Mouse (Mus musculus) lung, adult 2 months (tissue): ENCODE data around the gene Usp25. TPM values are rescaled to one million over a fixed set of nuclear protein-coding genes. Genes with fewer than 3 reads are reported as not detected.

ENCODE experiments used
- DNase-seq: peaks from one replicate; pipeline ENCODE4 v3.0.0; 2022
- H3K4me1 ChIP-seq: fragments of 200-500 bp; 2 replicates; pipeline ENCODE4 v1.6.1; 2011; ENCODE audit warnings: low read length; ENCODE audit not compliant: control insufficient read depth, insufficient read depth
- H3K4me3 ChIP-seq: fragments of 200-500 bp; replicated peaks from 2 replicates; pipeline ENCODE3; 2011; ENCODE audit warnings: low read depth, mild to moderate bottlenecking, control low read depth, low read length; ENCODE audit errors: extremely low read depth
- CTCF ChIP-seq: fragments of 200-500 bp; IDR thresholded peaks from 2 replicates; pipeline ENCODE4 v1.5.1; 2011; ENCODE audit warnings: mild to moderate bottlenecking, low read length, control low read depth; ENCODE audit not compliant: insufficient read depth
- POLR2A ChIP-seq: fragments of 200-500 bp; IDR thresholded peaks from 2 replicates; pipeline ENCODE4 v1.6.1; 2011; ENCODE audit warnings: low read depth, mild to moderate bottlenecking, control low read depth, low read length, borderline replicate concordance; ENCODE audit errors: extremely low read depth
- WGBS: fragments of 180-500 bp; shearing (Covaris S2); methylation state at CpG from one replicate; pipeline ENCODE4 v1.1.7; 2018; 5-methylcytosine and 5-hydroxymethylcytosine counted together
- polyA plus RNA-seq: library from polyadenylated mRNA; depleted of rRNA; stranded (reverse); fragments of >200 nt; gene quantifications from 2 replicates; pipeline ENCODE4 v1.2.3, GENCODE M21; 2012

Usp25 gene
- polyA plus RNA-seq, 1 experiment: 22.2 TPM

DNA sequence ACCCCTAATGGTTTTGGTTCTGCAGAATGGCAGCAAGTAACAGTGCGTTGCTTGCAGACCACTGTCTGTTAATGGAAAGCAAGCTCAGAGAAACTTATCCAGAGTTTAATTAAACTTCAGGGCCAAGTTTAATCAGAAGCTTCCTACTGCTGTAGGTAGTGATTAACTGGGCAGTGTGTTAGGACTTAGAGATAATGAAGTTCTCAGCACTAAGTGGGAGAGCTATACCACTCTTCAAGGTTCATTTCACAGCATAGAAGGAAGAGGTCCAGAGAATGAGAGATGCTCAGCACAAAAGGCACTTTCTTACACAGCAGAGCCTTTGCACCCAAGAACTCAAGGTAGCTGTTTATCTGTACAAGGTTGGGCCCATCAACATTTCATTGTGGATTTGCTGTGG lies 50.4 kb downstream of the Usp25 start:
- 94% methylated on average over 1 of the region's 1 CpGs for WGBS
- TF ChIP-seq CTCF: no peak
- no peak for TF ChIP-seq POLR2A
- no peak for DNase-seq
- no peaks in the 10 kb centered on the region for H3K4me1 ChIP-seq
- no peak overlapping the region for H3K4me3 ChIP-seq

DNA sequence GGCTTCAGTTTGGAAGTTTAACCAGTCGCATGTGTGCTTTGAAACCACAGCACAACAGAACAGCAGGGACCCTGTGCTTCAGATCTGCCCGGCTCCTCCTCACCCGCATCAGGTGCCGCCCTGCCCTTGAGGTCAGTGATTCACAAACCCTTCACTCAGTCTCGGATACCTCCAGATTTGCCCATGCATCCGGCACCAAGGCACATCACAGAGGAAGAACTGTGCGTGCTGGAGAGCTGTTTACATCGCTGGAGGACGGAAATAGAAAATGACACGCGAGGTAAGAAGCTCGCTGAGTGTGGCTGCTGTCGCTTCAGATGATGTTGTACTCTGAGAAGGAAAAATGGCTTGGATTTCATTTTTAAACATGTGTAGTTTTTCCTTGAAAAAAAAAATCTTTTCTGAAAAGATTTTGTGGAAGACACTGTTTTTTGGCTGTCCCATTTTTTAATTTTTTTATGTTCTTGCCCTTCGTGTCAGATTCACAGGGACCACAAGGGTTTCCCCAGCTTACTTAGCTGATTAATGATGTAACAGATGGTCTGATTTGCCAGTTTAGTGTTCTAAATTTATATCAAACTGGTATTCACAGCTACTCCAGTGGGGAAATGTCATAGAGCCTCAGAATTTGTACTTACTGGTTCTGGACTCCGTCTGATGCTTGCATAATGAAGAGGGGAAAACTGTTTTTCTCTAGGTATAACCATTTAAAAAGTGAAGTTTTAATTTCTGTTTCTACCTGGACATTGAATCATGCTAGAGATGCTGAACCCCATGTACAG lies 63.6 kb downstream of the Usp25 start:
- no peak for DNase-seq
- no peak overlapping the region for H3K4me3 ChIP-seq
- TF ChIP-seq POLR2A (no peak), CTCF (no peak)
- H3K4me1 ChIP-seq: no peaks in the 10 kb centered on the region
- WGBS: 67% methylated on average over 15 of the region's 15 CpGs

DNA sequence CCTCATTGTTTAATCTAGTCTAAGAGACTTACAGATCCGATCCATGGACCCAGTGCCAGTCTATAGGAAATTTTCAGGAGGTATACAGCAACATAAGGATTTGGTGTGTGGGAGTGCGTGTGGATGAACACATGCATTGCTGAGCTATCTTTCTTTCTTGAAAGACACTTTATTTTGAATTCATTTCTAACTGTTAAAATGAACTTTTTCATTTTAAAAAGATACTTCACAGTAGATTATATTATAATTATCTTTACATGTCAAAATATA lies 64.2 kb downstream of the Usp25 start:
- TF ChIP-seq POLR2A: no peak
- no peak for TF ChIP-seq CTCF
- no peak for DNase-seq
- 97% methylated on average over 2 of the region's 2 CpGs for WGBS
- Histone ChIP-seq H3K4me1 (no peaks in the 10 kb centered on the region), H3K4me3 (no peak overlapping the region)

DNA sequence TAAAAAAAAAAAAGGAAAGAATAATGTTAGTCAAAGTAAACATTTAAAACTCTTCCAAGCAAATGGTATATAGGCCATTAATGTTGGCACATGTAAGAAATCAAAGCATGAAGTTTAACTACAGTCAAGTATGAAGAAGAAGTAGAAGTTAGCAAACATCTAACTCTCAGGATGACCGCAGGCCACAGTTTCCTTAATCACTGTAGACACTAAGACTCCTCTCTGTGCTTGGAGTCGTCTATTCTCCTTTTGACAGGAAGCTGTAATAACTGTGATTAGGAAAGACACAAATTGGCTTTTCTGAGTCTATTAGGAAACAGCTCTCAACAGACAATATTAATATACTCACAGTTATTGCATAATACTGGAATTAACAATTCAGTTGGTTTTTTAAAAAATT lies 70.6 kb downstream of the Usp25 start:
- 53% methylated on average over 2 of the region's 2 CpGs for WGBS
- no peak for DNase-seq

DNA sequence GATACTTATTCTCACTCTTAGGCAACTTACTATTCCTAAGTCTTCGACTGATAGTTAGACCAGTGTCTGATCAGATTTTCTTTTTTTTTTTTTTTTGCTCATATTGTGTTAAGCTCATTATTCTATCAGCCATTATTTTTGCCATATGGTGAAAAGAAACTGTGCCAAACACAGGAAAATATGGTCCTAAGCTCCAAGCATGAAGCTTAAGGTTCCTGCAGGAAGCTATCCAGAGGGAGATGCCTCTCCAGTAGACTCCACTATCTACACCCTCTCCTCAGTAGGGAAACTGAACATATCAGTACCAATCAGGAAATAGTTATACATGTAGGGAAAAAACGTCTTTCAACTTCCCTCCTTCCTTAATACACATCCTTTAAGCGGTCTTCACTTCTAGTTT lies 76.3 kb downstream of the Usp25 start:
- no peak for TF ChIP-seq CTCF
- Histone ChIP-seq H3K4me1 (no peaks in the 10 kb centered on the region), H3K4me3 (no peak overlapping the region)
- no peak for DNase-seq
- 87% methylated on average over 3 of the region's 3 CpGs for WGBS

More for the DNA sequence above, 70.6 kb downstream of the Usp25 start:
- Histone ChIP-seq H3K4me1 (no peaks in the 10 kb centered on the region), H3K4me3 (no peak overlapping the region)
- TF ChIP-seq POLR2A: no peak
- TF ChIP-seq CTCF: no peak

DNA sequence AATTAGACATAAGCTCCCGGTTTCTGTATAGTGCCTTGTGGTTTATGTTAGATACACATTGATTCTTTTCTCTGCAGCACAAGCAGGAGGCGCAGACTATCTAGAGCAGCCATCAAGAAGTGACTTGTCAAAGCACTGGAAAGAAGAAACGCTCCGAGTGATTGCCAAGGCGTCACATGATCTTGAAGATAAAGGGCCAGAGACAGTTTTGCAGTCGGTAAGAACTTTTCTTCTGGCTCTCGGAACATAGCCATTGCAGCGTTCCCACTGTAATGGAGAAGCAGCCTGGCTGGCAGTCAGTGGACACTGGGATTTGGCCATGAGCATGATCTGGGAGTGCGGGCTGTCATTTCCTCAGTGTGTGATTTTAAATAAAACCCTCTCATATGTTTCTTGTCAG lies 80.0 kb downstream of the Usp25 start:
- DNase-seq: no peak
- TF ChIP-seq CTCF (no peak), POLR2A (no peak)
- WGBS: 67% methylated on average over 9 of the region's 9 CpGs
- Histone ChIP-seq H3K4me3 (no peak overlapping the region), H3K4me1 (no peaks in the 10 kb centered on the region)

DNA sequence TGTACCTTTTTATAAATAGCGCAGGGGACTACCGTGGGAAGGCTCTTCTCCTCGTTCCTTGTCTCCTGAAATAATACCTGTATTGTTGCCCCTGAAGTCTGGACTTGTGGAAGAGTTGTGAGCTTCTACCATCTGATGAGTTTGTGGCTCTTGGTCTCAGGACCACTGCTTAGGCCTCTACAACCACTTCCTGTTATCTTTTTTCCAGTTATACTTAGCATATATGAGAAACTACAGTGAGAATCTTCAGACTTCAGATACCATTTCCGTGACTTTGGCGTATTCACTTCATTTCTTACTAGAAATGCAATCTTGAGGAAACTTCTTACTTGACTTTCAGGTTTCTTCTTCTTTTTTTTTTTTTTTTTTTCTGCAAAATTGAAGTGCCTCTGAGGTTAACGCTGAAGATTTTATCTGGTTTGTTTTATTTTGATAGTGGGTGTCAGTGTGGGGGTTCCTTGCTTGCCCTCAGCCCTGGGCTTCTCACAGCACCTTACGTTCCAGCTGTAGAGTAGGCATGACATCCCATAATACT lies 81.6 kb downstream of the Usp25 start:
- H3K4me1 ChIP-seq: no peaks in the 10 kb centered on the region
- no peak overlapping the region for H3K4me3 ChIP-seq
- WGBS: 87% methylated on average over 7 of the region's 7 CpGs
- no peak for DNase-seq
- TF ChIP-seq POLR2A (no peak), CTCF (no peak)

DNA sequence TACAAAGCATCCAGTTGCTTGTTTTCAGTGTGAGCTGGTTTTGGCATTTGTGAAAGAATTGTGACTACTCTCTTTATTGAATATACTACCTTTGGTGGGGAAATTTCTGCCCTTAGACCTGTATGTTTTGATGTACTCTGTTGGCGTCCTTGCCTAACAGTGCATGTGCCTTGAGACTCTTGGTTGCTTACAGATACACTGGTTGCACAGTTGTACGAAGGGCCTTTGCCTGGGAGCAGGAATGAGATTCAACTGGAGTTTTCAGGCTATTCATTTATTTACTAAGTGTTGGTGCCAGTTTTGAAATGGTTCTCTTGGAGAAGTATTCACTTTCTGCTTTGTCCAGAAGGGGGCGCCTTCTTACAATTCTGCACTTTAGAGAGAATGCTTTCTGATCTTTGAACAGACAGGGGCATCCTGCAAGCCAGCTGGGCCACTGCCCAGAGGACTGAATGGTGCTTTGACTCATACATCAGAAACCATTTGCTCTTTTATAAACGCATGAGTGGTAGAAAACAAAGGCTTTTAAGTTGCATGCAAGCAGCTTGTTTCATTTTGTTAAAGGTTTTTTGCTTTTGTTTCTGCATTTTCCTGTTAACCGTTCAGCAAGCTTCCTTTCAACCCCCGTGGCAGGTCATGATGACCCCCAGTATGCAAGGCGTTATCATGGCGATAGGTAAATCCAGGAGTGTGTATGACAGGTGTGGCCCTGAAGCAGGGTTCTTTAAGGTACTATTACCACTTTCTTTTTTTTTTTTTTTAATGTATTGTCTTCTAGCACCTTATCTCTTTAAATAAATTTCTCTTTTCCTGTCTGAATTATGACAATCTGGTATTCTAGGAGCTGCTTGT lies 85.7 kb downstream of the Usp25 start:
- peak; percentile 36 for DNase-seq
- no peaks in the 10 kb centered on the region for H3K4me1 ChIP-seq
- 59% methylated on average over 8 of the region's 8 CpGs for WGBS
- TF ChIP-seq POLR2A: no peak
- TF ChIP-seq CTCF: no peak
- no peak overlapping the region for H3K4me3 ChIP-seq

DNA sequence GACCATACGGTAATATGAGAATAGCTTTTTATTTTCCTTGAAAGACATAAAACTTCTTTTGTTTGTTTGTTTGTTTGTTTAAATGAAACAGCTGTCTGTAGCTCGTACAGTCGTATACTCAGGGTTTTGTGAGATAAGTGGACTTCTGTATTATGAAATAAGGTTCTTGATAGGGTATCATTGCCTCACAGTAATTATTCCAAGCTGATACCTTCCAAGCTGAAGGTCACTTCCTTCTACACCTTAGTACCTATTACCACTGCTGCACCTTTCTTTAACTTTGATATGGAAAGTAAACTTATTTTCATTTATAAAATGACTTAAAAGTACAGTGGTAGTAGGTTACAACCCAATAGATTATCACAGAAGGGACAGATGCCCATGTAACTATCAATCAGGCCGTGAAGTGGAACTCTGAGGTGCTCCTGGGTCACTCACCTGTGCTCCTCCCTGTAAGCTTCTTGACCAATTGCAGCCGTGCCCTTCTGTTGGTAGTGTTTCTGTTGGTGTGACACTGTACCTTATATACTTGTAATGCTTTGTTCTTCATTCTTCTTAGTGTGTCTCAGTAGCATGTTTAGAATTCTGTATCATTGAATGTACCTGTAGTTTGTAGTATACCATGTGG lies 90.2 kb downstream of the Usp25 start:
- WGBS: 78% methylated on average over 5 of the region's 5 CpGs
- no peak for DNase-seq
- H3K4me1 ChIP-seq: no peaks in the 10 kb centered on the region
- no peak overlapping the region for H3K4me3 ChIP-seq
- no peak for TF ChIP-seq POLR2A
- TF ChIP-seq CTCF: no peak

DNA sequence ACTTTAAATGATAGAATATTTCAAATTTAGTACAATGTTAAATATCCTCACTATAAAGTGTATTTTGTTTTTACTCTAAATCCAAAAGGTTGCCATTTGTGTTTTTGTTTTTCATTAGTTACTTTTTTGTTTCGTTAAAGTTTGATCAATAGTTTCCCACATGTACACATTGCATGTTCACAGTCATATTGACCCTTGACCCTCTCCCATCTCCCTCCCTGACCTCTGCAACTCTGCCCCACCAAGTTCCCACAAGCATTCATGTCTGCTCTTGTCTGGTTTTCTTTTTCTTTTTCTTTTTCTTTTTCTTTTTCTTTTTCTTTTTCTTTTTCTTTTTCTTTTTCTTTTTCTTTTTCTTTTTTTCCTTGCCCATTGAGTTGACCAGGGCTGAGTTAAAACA lies 97.8 kb downstream of the Usp25 start:
- TF ChIP-seq CTCF: no peak
- no peak for TF ChIP-seq POLR2A
- H3K4me1 ChIP-seq: no peaks in the 10 kb centered on the region
- no peak for DNase-seq
- H3K4me3 ChIP-seq: no peak overlapping the region
- 86% methylated on average over 1 of the region's 1 CpGs for WGBS
